Mouse (Mus musculus) midbrain, postnatal 0 days (tissue): ENCODE measurements around the gene Ppp1r12b. TPM values are rescaled to one million over a fixed set of nuclear protein-coding genes. Genes with fewer than 3 reads are reported as not detected.

Experiments used
- ATAC-seq: fragments of 200-750 bp; cut with Nextera tagmentation; 2 replicates; pipeline ENCODE4 v1.8.0; 2017; ENCODE audit warnings: moderate number of reproducible peaks, mild to moderate bottlenecking, moderate TSS enrichment, moderate library complexity; ENCODE audit not compliant: low FRiP score
- DNase-seq: peaks from one replicate; pipeline ENCODE4 v3.0.0-alpha.2; 2015; ENCODE audit warnings: low spot score
- H3K27ac ChIP-seq: fragments of 300-500 bp; sonication (generic); 2 replicates; pipeline ENCODE4 v1.5.1; 2014; ENCODE audit warnings: low read depth, mild to moderate bottlenecking, low read length, mixed read lengths
- H3K27me3 ChIP-seq: fragments of 300-500 bp; sonication (generic); 2 replicates; pipeline ENCODE4 v1.6.1; 2014; ENCODE audit warnings: low read length, control low read depth, mixed read lengths; ENCODE audit not compliant: insufficient read depth
- H3K36me3 ChIP-seq: fragments of 300-500 bp; sonication (generic); 2 replicates; pipeline ENCODE4 v1.6.1; 2014; ENCODE audit warnings: low read length, control low read depth, mixed read lengths; ENCODE audit not compliant: insufficient read depth
- H3K4me1 ChIP-seq: fragments of 300-500 bp; sonication (generic); 2 replicates; pipeline ENCODE4 v1.6.1; 2014; ENCODE audit warnings: mild to moderate bottlenecking, control low read depth, antibody characterized with exemption, low read length, mixed read lengths; ENCODE audit not compliant: insufficient read depth
- H3K4me2 ChIP-seq: fragments of 300-500 bp; sonication (generic); 2 replicates; pipeline ENCODE4 v1.6.1; 2014; ENCODE audit warnings: low read depth, mild to moderate bottlenecking, low read length, mixed read lengths; ENCODE audit not compliant: poor library complexity, severe bottlenecking
- H3K4me3 ChIP-seq: fragments of 300-500 bp; sonication (generic); 2 replicates; pipeline ENCODE4 v1.5.1; 2014; ENCODE audit warnings: low read depth, mild to moderate bottlenecking, low read length, moderate library complexity
- H3K9ac ChIP-seq: fragments of 300-500 bp; sonication (generic); replicated peaks from 2 replicates; pipeline ENCODE4 v1.6.1; 2014; ENCODE audit warnings: mild to moderate bottlenecking, low read length, moderate library complexity, mixed read lengths; ENCODE audit not compliant: poor library complexity, severe bottlenecking
- H3K9me3 ChIP-seq: fragments of 300-500 bp; sonication (generic); 2 replicates; pipeline ENCODE4 v1.6.1; 2016; ENCODE audit warnings: low read length, control low read depth
- CTCF ChIP-seq: IDR thresholded peaks from 2 replicates; pipeline ENCODE4 v1.5.1; 2016; ENCODE audit warnings: antibody characterized with exemption, mild to moderate bottlenecking
- WGBS: fragments of 180-500 bp; shearing (Covaris S2); extraction: QIAGEN DNeasy Blood & Tissue Kit; methylation state at CpG from one replicate; pipeline ENCODE4 v1.1.7; 2014; 5-methylcytosine and 5-hydroxymethylcytosine counted together
- polyA plus RNA-seq: library from polyadenylated mRNA; unstranded; fragments of >200 nt; fragmentation: Nextera tagmentation; extraction: Ambion mirVana; gene quantifications from 2 replicates; pipeline ENCODE4 v1.2.1, GENCODE M21; 2015
- total RNA-seq: library from RNA; depleted of rRNA; stranded (reverse); fragments of >200 nt; gene quantifications from 2 replicates; pipeline ENCODE4 v1.2.3, GENCODE M21; 2014

Ppp1r12b gene
- total and polyA plus RNA-seq, 2 experiments from 2014 or later: 11.3 to 43.8 TPM

- no peak for TF ChIP-seq CTCF
- no peaks in the 10 kb centered on the region for H3K27me3 ChIP-seq
- H3K9me3 ChIP-seq: no peaks in the 10 kb centered on the region
- no peaks in the 10 kb centered on the region for H3K4me1 ChIP-seq
- H3K27ac ChIP-seq: no peak overlapping the region
- no peak overlapping the region for H3K4me3 ChIP-seq
- no peaks in the 10 kb centered on the region for H3K36me3 ChIP-seq
- H3K9ac ChIP-seq: no peak overlapping the region
- H3K4me2 ChIP-seq: no peak overlapping the region
- no peak for ATAC-seq
- 82% methylated on average over 1 of the region's 1 CpGs for WGBS
- DNase-seq: no peak
Observed at GRCm38 (mm10) chr1:134784911-134785310, 170.8 kb downstream of the Ppp1r12b start.

GRCm38 (mm10) chr1:134784481-134784880 lies 171.3 kb downstream of the Ppp1r12b start:
- Histone ChIP-seq H3K9me3 (no peaks in the 10 kb centered on the region), H3K27me3 (no peaks in the 10 kb centered on the region), H3K4me1 (no peaks in the 10 kb centered on the region), H3K9ac (no peak overlapping the region), H3K4me3 (no peak overlapping the region), H3K36me3 (no peaks in the 10 kb centered on the region), H3K4me2 (no peak overlapping the region), H3K27ac (no peak overlapping the region)
- no peak for DNase-seq
- no peak for ATAC-seq
- 81% methylated on average over 6 of the region's 6 CpGs for WGBS
- TF ChIP-seq CTCF: no peak

DNA sequence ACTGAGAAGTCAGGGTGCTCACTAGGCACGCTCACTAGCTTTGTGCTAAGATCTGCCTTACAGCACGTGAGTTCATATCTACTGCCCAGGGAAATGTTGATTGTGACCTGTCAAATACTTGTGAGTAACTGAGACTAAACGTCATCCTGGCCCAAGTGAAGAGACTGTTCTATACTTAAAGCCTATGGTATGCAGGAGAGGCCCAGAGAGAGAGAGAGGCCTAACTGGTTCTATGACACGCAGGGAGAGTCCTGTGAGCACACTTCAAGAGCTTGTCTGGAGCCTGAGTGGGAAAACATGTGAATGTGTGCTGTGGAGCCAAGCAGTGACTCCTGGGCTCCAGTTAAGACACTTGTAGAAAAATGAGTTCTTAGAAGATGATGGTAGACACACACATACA lies 171.8 kb downstream of the Ppp1r12b start:
- DNase-seq: no peak
- TF ChIP-seq CTCF: no peak
- H3K9me3 ChIP-seq: no peaks in the 10 kb centered on the region
- WGBS: 89% methylated on average over 4 of the region's 4 CpGs
- no peak overlapping the region for H3K4me3 ChIP-seq
- no peaks in the 10 kb centered on the region for H3K4me1 ChIP-seq
- no peaks in the 10 kb centered on the region for H3K27me3 ChIP-seq
- H3K27ac ChIP-seq: no peak overlapping the region
- no peaks in the 10 kb centered on the region for H3K36me3 ChIP-seq
- no peak for ATAC-seq
- H3K9ac ChIP-seq: no peak overlapping the region
- H3K4me2 ChIP-seq: no peak overlapping the region

- no peak overlapping the region for H3K27ac ChIP-seq
- H3K4me3 ChIP-seq: no peak overlapping the region
- 87% methylated on average over 5 of the region's 5 CpGs for WGBS
- no peak overlapping the region for H3K9ac ChIP-seq
- H3K9me3 ChIP-seq: no peaks in the 10 kb centered on the region
- ATAC-seq: no peak
- no peak for DNase-seq
- TF ChIP-seq CTCF: no peak
- no peaks in the 10 kb centered on the region for H3K27me3 ChIP-seq
- H3K4me2 ChIP-seq: no peak overlapping the region
- H3K36me3 ChIP-seq: no peaks in the 10 kb centered on the region
- H3K4me1 ChIP-seq: no peaks in the 10 kb centered on the region
Observed at GRCm38 (mm10) chr1:134782797-134783196, 172.9 kb downstream of the Ppp1r12b start.

- no peak for TF ChIP-seq CTCF
- Histone ChIP-seq H3K27ac (no peak overlapping the region), H3K9ac (no peak overlapping the region), H3K36me3 (peaks cover 21% of the 10 kb centered on the region; the same call in 1 of the 2 replicates), H3K4me1 (no peaks in the 10 kb centered on the region), H3K9me3 (no peaks in the 10 kb centered on the region), H3K4me3 (no peak overlapping the region), H3K27me3 (no peaks in the 10 kb centered on the region), H3K4me2 (no peak overlapping the region)
- WGBS: 44% methylated on average over 13 of the region's 13 CpGs
- ATAC-seq (no peak), DNase-seq (no peak)
Observed at GRCm38 (mm10) chr1:134777936-134778548, 177.7 kb downstream of the Ppp1r12b start.

- ATAC-seq (no peak), DNase-seq (no peak)
- no peaks in the 10 kb centered on the region for H3K4me1 ChIP-seq
- H3K4me2 ChIP-seq: no peak overlapping the region
- H3K27me3 ChIP-seq: no peaks in the 10 kb centered on the region
- no peak for TF ChIP-seq CTCF
- no peak overlapping the region for H3K27ac ChIP-seq
- H3K9me3 ChIP-seq: no peaks in the 10 kb centered on the region
- WGBS: 85% methylated on average over 12 of the region's 12 CpGs
- peaks cover 26% of the 10 kb centered on the region; the same call in 1 of the 2 replicates for H3K36me3 ChIP-seq
- no peak overlapping the region for H3K9ac ChIP-seq
- H3K4me3 ChIP-seq: no peak overlapping the region
Observed at GRCm38 (mm10) chr1:134777201-134777885, 178.4 kb downstream of the Ppp1r12b start.
